Mouse (Mus musculus) thymus, adult 2 months (tissue): ENCODE data around the gene Ptpn20.

ENCODE experiments used
- CTCF ChIP-seq: fragments of 200-500 bp; IDR thresholded peaks from 2 replicates; pipeline ENCODE4 v1.5.1; 2012; ENCODE audit warnings: mild to moderate bottlenecking, control low read depth, low read length, moderate library complexity, borderline replicate concordance; ENCODE audit not compliant: control insufficient read depth, poor library complexity, insufficient read depth; ENCODE audit errors: extremely low read depth
- POLR2A ChIP-seq: fragments of 200-500 bp; IDR thresholded peaks from 2 replicates; pipeline ENCODE4 v1.6.1; 2012; ENCODE audit warnings: mild to moderate bottlenecking, low read length, control low read depth, moderate library complexity; ENCODE audit not compliant: control insufficient read depth, poor library complexity, insufficient read depth; ENCODE audit errors: extremely low read depth

GRCm38 (mm10) chr14:33678740-33679139, 89.7 kb downstream of the Ptpn20 start:
- TF ChIP-seq CTCF (no peak), POLR2A (no peak)
